ENCODE assay signal across 24 mouse cellular contexts in the genomic region with DNA sequence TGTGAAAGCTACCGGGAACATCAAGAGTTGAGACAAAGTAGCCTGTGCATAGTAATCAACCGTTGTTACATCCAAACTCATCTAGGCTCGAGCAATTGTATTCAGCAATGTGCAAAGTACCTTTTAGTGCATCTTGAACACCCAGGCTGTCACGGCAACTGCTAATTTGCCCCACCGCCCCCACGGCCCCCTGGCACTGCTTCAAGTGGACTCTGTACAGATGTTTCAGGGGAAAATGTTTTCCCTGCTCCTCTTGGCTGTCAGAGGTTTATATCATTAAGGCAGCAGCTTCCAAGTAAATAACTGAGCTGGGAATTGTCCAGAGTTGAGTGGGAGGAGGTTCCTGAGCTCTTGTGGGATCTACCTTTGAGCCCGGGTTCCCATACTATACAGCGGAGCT.
A peak's percentile ranks its signal among the peaks of the same experiment; 100 is the strongest.
DNase-seq lines count a peak whose midpoint lies in the region; ATAC-seq and TF ChIP-seq lines count a peak whose summit lies in the region.
"Had no signal": no experiment of that assay in that cellular context is flagged by ENCODE, and none has a peak within 500 bp of the region (broad histone marks: within the 10 kb centered on the region; RNA-seq: fewer than 3 reads in every experiment).

No protein-coding gene starts in this region.

- peak; percentile 19 for DNase-seq in NIH3T3 (ENCODE audit: low read depth)
- DNase-seq in kidney, postnatal 36 days: peak; percentile 77 to 89
- no peak for DNase-seq in urinary bladder, postnatal 14 days (ENCODE audit: low spot score)
- no peak for DNase-seq in heart, adult 11 months
- DNase-seq: adrenal gland, postnatal 14 days; cerebellum, adult 8-10 months; cerebellum, postnatal 36 days; embryo, embryonic 11 days; gastrocnemius, adult 2 months; heart, adult 18-20 months; heart, postnatal 10 days; left cerebral cortex, postnatal 4 days; lung, postnatal 4 days had no signal

- 0 out of 2 replicates have a peak overlapping the region, but pooled peaks have one; percentile 24 for H3K4me3 ChIP-seq in E14TG2a.4 (replicated peaks; ENCODE audit: low read length)
- H3K4me3 ChIP-seq in kidney, embryonic 14.5 days (ENCODE audit: low read length): no peak overlapping the region
- H3K4me3 ChIP-seq in hindbrain, embryonic 16.5 days (ENCODE audit: low read length): no peak overlapping the region
- H3K4me3 ChIP-seq: embryonic facial prominence, embryonic 13.5 days; erythroblast, embryonic 14.5 days; forebrain, embryonic 12.5 days; gastrocnemius, adult 2 months; heart, embryonic 12.5 days; hindbrain, embryonic 10.5 days; limb, embryonic 15.5 days; midbrain, embryonic 15.5 days; myocyte had no signal

- no peak for ATAC-seq in kidney, embryonic 14.5 days (ENCODE audit: low FRiP score, low TSS enrichment)
- no peak for ATAC-seq in hindbrain, embryonic 16.5 days
- ATAC-seq: midbrain, embryonic 15.5 days had no signal

- peaks cover 56% of the 10 kb centered on the region for H3K4me1 ChIP-seq in E14TG2a.4 (replicated peaks; ENCODE audit: low read depth, low read length)
- H3K4me1 ChIP-seq in kidney, embryonic 14.5 days (ENCODE audit: control insufficient read depth, insufficient read depth, low read length): peaks cover 11% of the 10 kb centered on the region; the same call in 1 of the 2 replicates
- peaks cover 4% of the 10 kb centered on the region; the same call in 1 of the 2 replicates for H3K4me1 ChIP-seq in hindbrain, embryonic 16.5 days (ENCODE audit: control insufficient read depth, insufficient read depth, low read depth, low read length)
- H3K4me1 ChIP-seq: limb, embryonic 15.5 days had no signal

- no peaks in the 10 kb centered on the region for H3K27me3 ChIP-seq in E14TG2a.4 (ENCODE audit: insufficient read depth, low read length)
- H3K27me3 ChIP-seq in kidney, embryonic 14.5 days (ENCODE audit: control insufficient read depth, insufficient read depth, low read length): no peaks in the 10 kb centered on the region
- no peaks in the 10 kb centered on the region for H3K27me3 ChIP-seq in hindbrain, embryonic 16.5 days (replicated peaks; ENCODE audit: control insufficient read depth, insufficient read depth, low read length)
- H3K27me3 ChIP-seq: heart, embryonic 12.5 days; limb, embryonic 15.5 days; midbrain, embryonic 15.5 days had no signal

- no peaks in the 10 kb centered on the region for H3K36me3 ChIP-seq in E14TG2a.4 (ENCODE audit: insufficient read depth, low read length)
- H3K36me3 ChIP-seq in kidney, embryonic 14.5 days (ENCODE audit: control insufficient read depth, insufficient read depth, low read length): no peaks in the 10 kb centered on the region
- no peaks in the 10 kb centered on the region for H3K36me3 ChIP-seq in hindbrain, embryonic 16.5 days (ENCODE audit: control insufficient read depth, insufficient read depth, low read length)
- H3K36me3 ChIP-seq: embryonic facial prominence, embryonic 13.5 days; forebrain, embryonic 12.5 days; heart, embryonic 12.5 days; hindbrain, embryonic 10.5 days; limb, embryonic 15.5 days; midbrain, embryonic 15.5 days had no signal

- peak overlapping the region; percentile 15; the same call in 1 of the 2 replicates for H3K27ac ChIP-seq in kidney, embryonic 14.5 days (ENCODE audit: low read depth, low read length)
- no peak overlapping the region for H3K27ac ChIP-seq in hindbrain, embryonic 16.5 days (ENCODE audit: low read depth, low read length)
- H3K27ac ChIP-seq: embryonic facial prominence, embryonic 13.5 days; forebrain, embryonic 12.5 days; gastrocnemius, adult 2 months; limb, embryonic 15.5 days; midbrain, embryonic 15.5 days had no signal

- H3K9me3 ChIP-seq in E14TG2a.4 (ENCODE audit: low read length): no peaks in the 10 kb centered on the region
- H3K9me3 ChIP-seq in kidney, embryonic 14.5 days (ENCODE audit: control insufficient read depth, low read length): no peaks in the 10 kb centered on the region
- no peaks in the 10 kb centered on the region for H3K9me3 ChIP-seq in hindbrain, embryonic 16.5 days (ENCODE audit: control insufficient read depth, low read length)
- H3K9me3 ChIP-seq: embryonic facial prominence, embryonic 13.5 days; forebrain, embryonic 12.5 days; heart, embryonic 12.5 days; hindbrain, embryonic 10.5 days; limb, embryonic 15.5 days; midbrain, embryonic 15.5 days had no signal

- TF ChIP-seq CTCF in E14TG2a.4 (conservative IDR thresholded peaks at IDR 0.05; ENCODE audit: low read length): no peak

- H3K4me2 ChIP-seq in kidney, embryonic 14.5 days (replicated peaks; ENCODE audit: low read depth, low read length): no peak overlapping the region
- H3K4me2 ChIP-seq in hindbrain, embryonic 16.5 days (ENCODE audit: low read length): no peak overlapping the region
- H3K4me2 ChIP-seq: embryonic facial prominence, embryonic 13.5 days; forebrain, embryonic 12.5 days; heart, embryonic 12.5 days; limb, embryonic 15.5 days; midbrain, embryonic 15.5 days had no signal

- WGBS in kidney, embryonic 14.5 days: 56% methylated on average over 8 of the region's 8 CpGs
- WGBS in hindbrain, embryonic 16.5 days: 72% methylated on average over 8 of the region's 8 CpGs

- H3K9ac ChIP-seq in kidney, embryonic 14.5 days (ENCODE audit: low read depth, low read length): no peak overlapping the region
- no peak overlapping the region for H3K9ac ChIP-seq in hindbrain, embryonic 16.5 days (ENCODE audit: low read depth, low read length)
- H3K9ac ChIP-seq: embryonic facial prominence, embryonic 13.5 days; forebrain, embryonic 12.5 days; heart, embryonic 12.5 days; limb, embryonic 15.5 days; midbrain, embryonic 15.5 days had no signal

Comparison
In these comparisons a context has a peak if more than half of its experiments do, and no peak if none do; other contexts are left out.
1. DNase-seq: peak in NIH3T3 (single experiment) and kidney, postnatal 36 days (2 of 2); none in urinary bladder, postnatal 14 days (single experiment) and heart, adult 11 months (single experiment).